Mouse (Mus musculus): ENCODE data around the gene Tbc1d22b. TPM values are rescaled to one million over a fixed set of nuclear protein-coding genes. Genes with fewer than 3 reads are reported as not detected.

Tbc1d22b gene
- 10 to 100 TPM; 39.7 to 40.8 TPM for total RNA-seq (2021)
- long read RNA-seq, experiment 1, transcript Tbc1d22b-201 (13 exons, 3,595 nt), result major isoform, 36 of 46 reads
- long read RNA-seq, experiment 1, partial matches to known transcripts, result 6 of 46 reads
- long read RNA-seq, experiment 1, other reads (novel, unspliced or antisense), result 4 of 46 reads
- long read RNA-seq, experiment 2, transcript Tbc1d22b-201 (13 exons, 3,595 nt), result major isoform, 35 of 45 reads
- long read RNA-seq, experiment 2, partial matches to known transcripts, result 2 of 45 reads
- long read RNA-seq, experiment 2, other reads (novel, unspliced or antisense), result 8 of 45 reads

DNA sequence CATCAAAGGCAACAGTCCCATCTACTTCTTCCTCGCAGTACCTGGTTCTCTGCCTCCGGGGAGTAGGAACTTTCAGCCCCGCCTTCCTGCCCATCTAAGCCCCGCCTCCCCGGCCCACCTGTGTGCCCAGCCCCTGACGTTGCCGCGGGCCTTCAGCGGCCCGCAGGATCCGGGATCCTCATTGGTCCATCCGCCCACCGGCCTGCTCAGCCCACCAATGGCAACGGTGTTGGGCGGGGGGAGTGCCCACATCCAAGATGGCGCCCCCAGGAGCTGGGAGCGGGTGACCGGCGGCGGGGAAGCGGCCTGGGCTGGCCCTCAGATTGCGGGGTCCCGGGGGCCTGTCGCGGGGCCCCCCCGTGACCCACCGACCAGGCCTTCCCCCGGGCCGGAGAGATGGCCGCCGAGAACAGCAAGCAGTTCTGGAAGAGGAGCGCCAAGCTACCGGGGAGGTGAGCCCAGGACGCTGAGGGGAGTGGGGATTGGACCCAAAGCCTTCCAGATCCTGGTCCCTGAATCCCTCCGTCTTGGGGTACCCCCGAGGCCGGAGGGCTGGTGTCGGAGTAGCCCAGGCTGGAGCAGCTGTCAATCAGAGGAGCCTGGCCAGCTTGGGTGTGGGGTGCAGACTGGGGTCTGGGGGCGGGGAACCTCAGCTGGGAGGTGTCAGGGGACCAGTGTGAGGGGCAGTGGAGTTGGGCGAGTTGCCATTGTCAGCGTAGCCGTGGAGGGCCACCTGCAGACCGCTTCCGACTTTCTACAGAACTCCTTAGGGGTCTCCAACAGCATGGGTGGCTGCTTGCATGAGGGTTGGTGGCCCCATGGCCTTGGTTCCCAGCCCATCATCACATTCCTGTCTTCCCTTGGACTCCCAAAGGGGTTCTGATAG lies at the start of gene Tbc1d22b, which contains the start of gene Gm17657:
Tbc1d22b (plus strand) TSS at position 243 of the 886 bp plus-strand sequence.
Gm17657 (minus strand) TSS at position 96 of the 886 bp plus-strand sequence.
- Histone ChIP-seq H3K27ac (peak within 1 kb of the TSS; percentile 87), H3K4me3 (peak within 1 kb of the TSS; percentile 89)
- intact Hi-C loops (cut with DNase I), result no loop called here
- no peak for TF ChIP-seq CTCF (IDR thresholded peaks at IDR 0.05)
- peak; percentile 94 to 95 for DNase-seq (ENCODE audit: extremely low spot score in 1 of 2, low spot score in 2 of 2)

GRCm38 (mm10) chr17:29500243-29500740 lies 49.3 kb upstream of the Tbc1d22b start:
- intact Hi-C loops (cut with DNase I), result no loop called here
- no peak for TF ChIP-seq CTCF (IDR thresholded peaks at IDR 0.05)
- DNase-seq (ENCODE audit: extremely low spot score in 1 of 2, low spot score in 2 of 2), result no peak
- no peak overlapping the region for H3K4me3 ChIP-seq
- H3K27ac ChIP-seq, result no peak overlapping the region

- no peak for TF ChIP-seq CTCF (IDR thresholded peaks at IDR 0.05)
- intact Hi-C loops (cut with DNase I), result no loop called here
Observed at GRCm38 (mm10) chr17:29500802-29501469, 48.6 kb upstream of the Tbc1d22b start.

GRCm38 (mm10) chr17:29502005-29502668 lies 47.4 kb upstream of the Tbc1d22b start:
- no peak for TF ChIP-seq CTCF (IDR thresholded peaks at IDR 0.05)
- no peak for DNase-seq (ENCODE audit: extremely low spot score in 1 of 2, low spot score in 2 of 2)
- H3K27ac ChIP-seq, result no peak overlapping the region
- intact Hi-C loops (cut with DNase I), result no loop called here
- H3K4me3 ChIP-seq, result no peak overlapping the region

More at GRCm38 (mm10) chr17:29500802-29501469, 48.6 kb upstream of the Tbc1d22b start:
- Histone ChIP-seq H3K4me3 (no peak overlapping the region), H3K27ac (no peak overlapping the region)
- no peak for DNase-seq (ENCODE audit: extremely low spot score in 1 of 2, low spot score in 2 of 2)

- intact Hi-C loops (cut with DNase I), result no loop called here
- no peak for DNase-seq (ENCODE audit: extremely low spot score in 1 of 2, low spot score in 2 of 2)
- Histone ChIP-seq H3K27ac (no peak overlapping the region), H3K4me3 (0 out of 2 replicates have a peak overlapping the region, but pooled peaks have one; percentile 4)
- no peak for TF ChIP-seq CTCF (IDR thresholded peaks at IDR 0.05)
Observed at GRCm38 (mm10) chr17:29502669-29503665, 46.6 kb upstream of the Tbc1d22b start.

DNA sequence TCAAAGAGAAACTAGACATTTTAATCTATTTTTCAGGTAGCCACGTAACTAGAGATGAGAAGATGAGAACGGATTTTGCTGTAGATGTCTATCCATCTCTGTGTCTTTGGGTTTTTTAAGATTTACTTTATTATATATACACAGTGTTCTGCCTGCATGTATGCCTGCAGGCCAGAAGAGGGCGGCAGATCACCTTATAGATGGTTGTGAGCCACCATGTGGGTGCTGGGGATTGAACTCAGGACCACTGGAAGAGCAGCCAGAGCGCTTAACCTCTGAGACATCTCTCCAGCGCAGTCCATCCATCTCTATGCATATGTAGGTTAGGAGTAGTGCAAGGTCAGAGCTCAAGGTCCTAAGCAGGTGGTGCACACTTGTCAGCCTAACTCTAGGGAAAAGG lies 45.9 kb upstream of the Tbc1d22b start:
- DNase-seq (ENCODE audit: extremely low spot score in 1 of 2, low spot score in 2 of 2), result no peak
- no peak overlapping the region for H3K27ac ChIP-seq
- no peak overlapping the region for H3K4me3 ChIP-seq
- peak; percentile 35 for TF ChIP-seq CTCF (IDR thresholded peaks at IDR 0.05)
- intact Hi-C loops (cut with DNase I), result no loop called here

DNA sequence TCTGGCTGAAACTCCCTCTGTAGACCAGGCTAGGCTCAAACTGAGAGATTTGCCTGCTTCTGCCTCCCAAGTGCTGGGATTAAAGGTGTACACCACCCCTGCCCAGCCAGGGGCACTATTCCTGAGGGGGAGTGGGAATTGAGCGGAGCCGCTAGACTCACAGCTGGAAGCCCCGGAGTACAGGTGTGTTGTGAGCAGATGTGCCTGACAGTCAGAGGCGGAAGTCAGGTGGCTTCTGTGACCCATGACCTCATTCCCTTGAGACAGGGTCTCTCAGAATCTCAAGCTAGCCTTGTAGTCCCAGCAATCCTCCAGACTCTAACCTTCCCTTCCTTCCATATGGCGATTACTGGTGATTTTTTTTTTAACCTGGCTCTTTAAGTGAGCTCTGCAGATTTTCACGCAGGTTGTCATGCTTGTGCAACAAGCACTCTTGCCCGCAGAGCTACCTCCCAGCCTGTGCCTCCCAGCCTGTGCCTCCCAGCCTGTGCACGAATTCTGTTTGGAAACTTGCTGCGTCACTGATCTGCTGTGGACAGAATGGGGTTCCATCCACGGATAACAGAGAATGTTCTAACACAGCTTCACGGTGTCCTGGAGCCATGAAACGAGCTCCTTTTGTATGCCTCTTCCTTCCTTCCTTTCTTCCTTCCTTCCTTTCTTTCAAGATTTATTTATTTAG lies 40.5 kb upstream of the Tbc1d22b start:
- TF ChIP-seq CTCF (IDR thresholded peaks at IDR 0.05), result no peak
- H3K4me3 ChIP-seq, result no peak overlapping the region
- DNase-seq (ENCODE audit: extremely low spot score in 1 of 2, low spot score in 2 of 2), result no peak
- intact Hi-C loops (cut with DNase I), result no loop called here
- no peak overlapping the region for H3K27ac ChIP-seq

DNA sequence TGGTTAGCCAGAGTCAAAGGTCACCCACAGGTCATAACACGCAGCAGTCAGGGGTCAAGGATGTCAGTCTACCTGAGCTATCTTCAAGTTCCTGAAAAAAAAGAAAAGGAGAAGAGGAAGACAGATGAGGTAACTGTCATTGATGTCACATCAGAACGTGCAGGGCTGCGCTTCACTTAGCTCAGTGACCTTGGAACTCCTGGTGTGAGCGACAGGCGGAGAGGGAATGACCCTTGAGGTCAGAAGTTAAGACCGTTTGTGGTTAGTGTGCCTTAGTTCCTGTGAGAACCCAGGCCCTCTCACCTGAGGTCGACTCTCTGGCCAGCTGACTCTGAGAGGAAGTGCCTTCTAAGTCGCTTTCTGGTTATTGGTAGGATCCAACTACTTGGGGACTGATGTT lies 38.9 kb upstream of the Tbc1d22b start:
- intact Hi-C loops (cut with DNase I), result loop anchor here (5.0 kb wide), 1 partner anchor 253 kb away; no protein-coding TSS in a partner anchor
- TF ChIP-seq CTCF (IDR thresholded peaks at IDR 0.05), result no peak
- Histone ChIP-seq H3K4me3 (no peak overlapping the region), H3K27ac (no peak overlapping the region)
- no peak for DNase-seq (ENCODE audit: extremely low spot score in 1 of 2, low spot score in 2 of 2)

DNA sequence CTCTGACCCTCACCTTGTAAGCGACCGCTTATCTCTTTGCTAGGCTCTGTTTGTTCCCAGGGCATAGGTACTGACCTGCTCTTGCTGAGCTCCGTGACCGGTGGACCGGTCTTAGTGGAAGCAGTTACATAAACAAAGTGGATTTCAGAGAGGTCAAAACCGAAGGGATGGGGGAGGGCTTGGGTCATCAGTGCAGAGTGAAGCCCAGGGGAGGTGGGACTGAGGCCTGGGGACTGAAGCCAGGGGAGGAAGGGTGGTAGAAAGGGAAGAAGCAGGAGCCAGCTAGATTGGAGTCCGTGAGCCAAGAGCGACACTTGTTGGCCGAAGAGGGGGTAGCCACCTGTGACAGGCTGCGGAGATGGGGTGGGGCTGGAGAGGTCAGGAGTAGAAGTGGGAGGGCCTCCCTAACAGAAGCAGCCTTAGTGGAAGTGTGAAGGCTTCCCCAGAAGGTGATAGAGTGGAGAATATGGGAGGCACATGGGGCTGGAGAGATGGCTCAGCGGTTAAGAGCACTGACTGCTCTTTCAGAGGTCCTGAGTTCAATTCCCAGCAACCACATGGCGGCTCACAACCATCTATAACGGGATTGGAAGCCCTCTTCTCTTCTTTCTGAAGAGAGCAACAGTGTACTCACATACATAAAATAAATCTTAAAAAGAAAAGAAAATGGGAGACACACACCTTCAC lies 36.4 kb upstream of the Tbc1d22b start:
- TF ChIP-seq CTCF (IDR thresholded peaks at IDR 0.05), result peak; percentile 38
- H3K4me3 ChIP-seq, result no peak overlapping the region
- intact Hi-C loops (cut with DNase I), result loop anchor here (5.0 kb wide), 1 partner anchor 256 kb away; no protein-coding TSS in a partner anchor

More for the DNA sequence above, 36.4 kb upstream of the Tbc1d22b start:
- no peak overlapping the region for H3K27ac ChIP-seq
- no peak for DNase-seq (ENCODE audit: extremely low spot score in 1 of 2, low spot score in 2 of 2)
